Mouse (Mus musculus): ENCODE results near the gene Aif1.

DNA sequence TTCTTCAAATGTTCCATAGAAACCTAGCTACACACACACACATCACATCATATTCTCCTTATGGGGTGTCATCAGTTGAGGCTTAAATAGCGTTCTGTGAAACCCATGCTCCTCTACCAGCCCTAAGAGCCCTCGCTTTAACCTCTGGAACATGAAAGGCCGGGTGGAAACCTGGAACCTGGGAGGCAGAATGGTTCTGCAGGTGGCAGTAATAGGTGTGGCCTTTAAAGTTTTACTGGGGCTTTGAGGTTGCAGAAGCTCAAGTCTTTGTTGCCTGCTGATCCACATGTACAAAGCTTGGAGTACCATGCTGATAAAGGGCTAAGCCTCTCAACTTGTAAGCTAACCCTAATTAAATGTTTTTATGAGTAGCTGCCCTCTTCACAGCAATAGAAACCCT is 28.5 kb downstream of the Aif1 start:
- no peak for TF ChIP-seq CTCF (IDR thresholded peaks at IDR 0.05; ENCODE audit: low read depth)
- TF ChIP-seq EP300 (IDR thresholded peaks at IDR 0.05; ENCODE audit: low read depth): no peak
